Mouse (Mus musculus) heart, embryonic 14.5 days (tissue): ENCODE results near the gene C87436. TPM values are rescaled to one million over a fixed set of nuclear protein-coding genes. Genes with fewer than 3 reads are reported as not detected.

Source experiments
- ATAC-seq: fragments of 200-750 bp; cut with Nextera tagmentation; 2 replicates; pipeline ENCODE4 v1.8.0; 2017; ENCODE audit warnings: low read depth, moderate TSS enrichment; ENCODE audit not compliant: insufficient number of reproducible peaks, insufficient read depth, low FRiP score
- H3K27ac ChIP-seq, 2 experiments: fragments of 200-500 bp in 1 of 2; fragments of 300-500 bp in 1 of 2; sonication (generic) in 1 of 2; replicated peaks in 1 of 2; 2 replicates each; pipeline ENCODE4 v1.5.1; 2012 to 2014; ENCODE audit warnings: low read depth in 2 of 2, low read length in 2 of 2, control low read depth in 1 of 2, mild to moderate bottlenecking in 1 of 2, mixed read lengths in 1 of 2; ENCODE audit not compliant: control insufficient read depth in 1 of 2, insufficient read depth in 1 of 2
- H3K27me3 ChIP-seq: fragments of 300-500 bp; sonication (generic); 2 replicates; pipeline ENCODE4 v1.6.1; 2014; ENCODE audit warnings: mild to moderate bottlenecking, low read length, control low read depth; ENCODE audit not compliant: control insufficient read depth, insufficient read depth
- H3K36me3 ChIP-seq: fragments of 300-500 bp; sonication (generic); 2 replicates; pipeline ENCODE4 v1.6.1; 2014; ENCODE audit warnings: mild to moderate bottlenecking, control low read depth, low read length, mixed read lengths; ENCODE audit not compliant: control insufficient read depth, insufficient read depth
- H3K4me1 ChIP-seq, 2 experiments: fragments of 200-500 bp in 1 of 2; fragments of 300-500 bp in 1 of 2; sonication (generic) in 1 of 2; 2 replicates each; pipeline ENCODE4 v1.6.1; 2012 to 2014; ENCODE audit warnings: low read length in 2 of 2, control low read depth in 1 of 2, mixed read lengths in 1 of 2; ENCODE audit not compliant: control insufficient read depth in 2 of 2, insufficient read depth in 2 of 2
- H3K4me2 ChIP-seq: fragments of 300-500 bp; sonication (generic); 2 replicates; pipeline ENCODE4 v1.6.1; 2014; ENCODE audit warnings: mild to moderate bottlenecking, low read length
- H3K4me3 ChIP-seq, 2 experiments: fragments of 200-500 bp in 1 of 2; fragments of 300-500 bp in 1 of 2; sonication (generic) in 1 of 2; 2 replicates each; pipeline ENCODE4 v1.5.1; 2012 to 2014; ENCODE audit warnings: low read length in 2 of 2, mild to moderate bottlenecking in 2 of 2, control low read depth in 1 of 2, low read depth in 1 of 2, moderate library complexity in 1 of 2; ENCODE audit not compliant: control insufficient read depth in 1 of 2, insufficient read depth in 1 of 2
- H3K9ac ChIP-seq: fragments of 300-500 bp; sonication (generic); 2 replicates; pipeline ENCODE4 v1.6.1; 2014; ENCODE audit warnings: mild to moderate bottlenecking, low read length
- H3K9me3 ChIP-seq: fragments of 300-500 bp; sonication (generic); 2 replicates; pipeline ENCODE4 v1.6.1; 2016; ENCODE audit warnings: low read length, control low read depth; ENCODE audit not compliant: control insufficient read depth
- WGBS: fragments of 180-500 bp; shearing (Covaris S2); extraction: QIAGEN DNeasy Blood & Tissue Kit; methylation state at CpG from one replicate; pipeline ENCODE4 v1.1.7; 2014; 5-methylcytosine and 5-hydroxymethylcytosine counted together
- polyA plus RNA-seq: library from polyadenylated mRNA; unstranded; fragments of >200 nt; fragmentation: Nextera tagmentation; extraction: Ambion mirVana; gene quantifications from 2 replicates; pipeline ENCODE4 v1.2.1, GENCODE M21; 2014

Gene C87436
- 17.1 and 20.0 TPM in 2 replicates for polyA plus RNA-seq

- ATAC-seq: peak; percentile 92
- Histone ChIP-seq H3K4me2 (peak within 1 kb of the TSS; percentile 79), H3K9ac (peak within 1 kb of the TSS; percentile 91), H3K27ac (peak within 1 kb of the TSS; percentile 95 to 98), H3K9me3 (no peaks in the 10 kb centered on the region), H3K4me1 (peaks cover 0 to 10% of the 10 kb centered on the region in 2 experiments; a peak in 1 of 4 replicates), H3K27me3 (no peaks in the 10 kb centered on the region), H3K4me3 (peak within 1 kb of the TSS; percentile 76 to 87), H3K36me3 (peaks cover 43% of the 10 kb centered on the region)
- under 1% methylated on average over 59 of the region's 59 CpGs for WGBS
Measured at GRCm38 (mm10) chr6:86438272-86439118, at the start of gene C87436. C87436 (plus strand) TSS chr6:86438374.

- Histone ChIP-seq H3K4me2 (no peak overlapping the region), H3K27me3 (no peaks in the 10 kb centered on the region), H3K27ac (no peak overlapping the region), H3K9ac (no peak overlapping the region), H3K9me3 (no peaks in the 10 kb centered on the region), H3K4me3 (no peak overlapping the region), H3K4me1 (no peaks in the 10 kb centered on the region), H3K36me3 (peaks cover 73% of the 10 kb centered on the region)
- whole genome bisulfite sequencing: 62% methylated on average over 18 of the region's 18 CpGs
- ATAC-seq: no peak
Measured at GRCm38 (mm10) chr6:86388461-86388860, 49.7 kb upstream of the C87436 start.

GRCm38 (mm10) chr6:86391326-86391725, 46.8 kb upstream of the C87436 start:
- no peaks in the 10 kb centered on the region for H3K9me3 ChIP-seq
- peaks cover 73% of the 10 kb centered on the region for H3K36me3 ChIP-seq
- H3K27ac ChIP-seq: no peak overlapping the region
- H3K9ac ChIP-seq: no peak overlapping the region
- H3K27me3 ChIP-seq: no peaks in the 10 kb centered on the region
- H3K4me1 ChIP-seq: peaks cover 9 to 22% of the 10 kb centered on the region in 2 experiments
- 93% methylated on average over 5 of the region's 5 CpGs for WGBS
- no peak overlapping the region for H3K4me3 ChIP-seq
- no peak overlapping the region for H3K4me2 ChIP-seq
- no peak for ATAC-seq

- no peaks in the 10 kb centered on the region for H3K27me3 ChIP-seq
- H3K27ac ChIP-seq: no peak overlapping the region
- H3K9me3 ChIP-seq: no peaks in the 10 kb centered on the region
- no peak overlapping the region for H3K4me3 ChIP-seq
- ATAC-seq: no peak
- WGBS: 84% methylated on average over 1 of the region's 1 CpGs
- no peak overlapping the region for H3K9ac ChIP-seq
- no peak overlapping the region for H3K4me2 ChIP-seq
- H3K36me3 ChIP-seq: peaks cover 55% of the 10 kb centered on the region
- peaks cover 9 to 27% of the 10 kb centered on the region in 2 experiments for H3K4me1 ChIP-seq
Measured at GRCm38 (mm10) chr6:86393187-86393586, 45.0 kb upstream of the C87436 start.

DNA sequence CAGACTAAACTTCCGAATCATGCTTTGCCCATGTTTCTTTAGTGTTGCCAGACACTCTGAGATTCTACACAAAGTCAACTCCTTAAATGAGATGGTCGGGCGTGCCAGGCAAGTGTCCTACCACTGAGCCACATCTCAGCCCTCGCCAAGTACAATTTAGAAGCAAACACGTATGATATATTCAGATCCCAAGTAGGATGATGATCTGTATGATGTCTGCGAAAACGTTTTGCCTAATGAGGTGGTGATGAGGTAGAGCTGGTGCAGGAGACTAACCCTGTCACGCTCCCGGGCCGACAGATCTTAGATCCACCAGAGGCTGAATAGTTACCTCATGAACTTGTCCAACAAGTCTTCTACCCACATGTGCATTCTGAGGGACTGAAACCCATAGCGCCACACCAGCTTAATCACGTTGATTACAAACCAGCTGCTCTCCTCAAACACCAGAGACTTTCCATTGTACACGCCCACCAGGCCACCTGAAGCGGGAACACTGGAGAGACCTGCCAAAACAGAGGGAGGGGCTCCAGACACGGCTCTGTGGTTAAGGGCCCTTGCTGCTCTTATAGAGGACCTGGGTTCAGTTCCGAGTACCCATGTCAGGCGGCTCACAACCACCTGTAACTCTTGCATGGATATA, 44.0 kb upstream of the C87436 start:
- Histone ChIP-seq H3K9ac (no peak overlapping the region), H3K4me2 (no peak overlapping the region), H3K36me3 (peaks cover 45% of the 10 kb centered on the region), H3K27me3 (no peaks in the 10 kb centered on the region), H3K4me1 (peaks cover 9 to 27% of the 10 kb centered on the region in 2 experiments), H3K4me3 (no peak overlapping the region), H3K9me3 (no peaks in the 10 kb centered on the region), H3K27ac (no peak overlapping the region)
- no peak for ATAC-seq
- 88% methylated on average over 17 of the region's 17 CpGs for WGBS

GRCm38 (mm10) chr6:86395021-86395420, 43.2 kb upstream of the C87436 start:
- H3K4me1 ChIP-seq: peaks cover 9 to 27% of the 10 kb centered on the region in 2 experiments
- 0 out of 4 replicates have a peak overlapping the region, but pooled peaks of 1 of the 2 experiments have one; percentile 8 for H3K27ac ChIP-seq
- H3K4me2 ChIP-seq: peak overlapping the region; percentile 79
- H3K4me3 ChIP-seq: no peak overlapping the region
- peaks cover 36% of the 10 kb centered on the region for H3K36me3 ChIP-seq
- peak overlapping the region; percentile 91 for H3K9ac ChIP-seq
- H3K9me3 ChIP-seq: no peaks in the 10 kb centered on the region
- no peaks in the 10 kb centered on the region for H3K27me3 ChIP-seq
- 65% methylated on average over 9 of the region's 9 CpGs for WGBS
- no peak for ATAC-seq

DNA sequence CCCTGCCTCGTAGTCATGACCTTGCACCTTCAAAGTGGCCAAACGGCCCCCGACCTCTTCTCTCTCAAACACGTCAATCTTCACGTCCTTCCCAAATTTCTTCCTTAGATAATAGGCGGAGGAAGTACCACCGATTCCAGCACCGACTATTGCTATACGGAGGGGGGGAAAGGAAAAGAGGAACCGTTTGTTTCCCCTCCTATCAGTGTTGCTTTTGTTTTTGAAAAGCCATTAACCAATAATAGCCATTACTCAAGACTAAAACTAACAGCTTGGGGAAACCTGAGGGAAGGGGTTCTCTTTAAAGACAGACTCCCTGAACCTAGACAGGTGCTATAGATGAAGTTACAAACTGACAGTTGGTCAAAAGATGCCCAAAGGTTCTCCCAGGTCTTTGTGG, 42.2 kb upstream of the C87436 start:
- peak overlapping the region; percentile 91 for H3K9ac ChIP-seq
- 22% methylated on average over 10 of the region's 10 CpGs for WGBS
- H3K36me3 ChIP-seq: peaks cover 27% of the 10 kb centered on the region
- no peaks in the 10 kb centered on the region for H3K27me3 ChIP-seq
- H3K27ac ChIP-seq: no peak overlapping the region
- no peak for ATAC-seq
- H3K4me1 ChIP-seq: peaks cover 9 to 30% of the 10 kb centered on the region in 2 experiments
- H3K9me3 ChIP-seq: no peaks in the 10 kb centered on the region
- H3K4me3 ChIP-seq: peak overlapping the region; percentile 84 to 94
- H3K4me2 ChIP-seq: peak overlapping the region; percentile 79
